Mouse (Mus musculus) kidney, postnatal 25 days (tissue): ENCODE measurements around the gene Esr2.

Experiments
- DNase-seq, 2 experiments: peaks; one replicate each; pipeline ENCODE4 v3.0.0; 2021; ENCODE audit warnings: mixed read lengths in 2 of 2

Gene Esr2

DNA sequence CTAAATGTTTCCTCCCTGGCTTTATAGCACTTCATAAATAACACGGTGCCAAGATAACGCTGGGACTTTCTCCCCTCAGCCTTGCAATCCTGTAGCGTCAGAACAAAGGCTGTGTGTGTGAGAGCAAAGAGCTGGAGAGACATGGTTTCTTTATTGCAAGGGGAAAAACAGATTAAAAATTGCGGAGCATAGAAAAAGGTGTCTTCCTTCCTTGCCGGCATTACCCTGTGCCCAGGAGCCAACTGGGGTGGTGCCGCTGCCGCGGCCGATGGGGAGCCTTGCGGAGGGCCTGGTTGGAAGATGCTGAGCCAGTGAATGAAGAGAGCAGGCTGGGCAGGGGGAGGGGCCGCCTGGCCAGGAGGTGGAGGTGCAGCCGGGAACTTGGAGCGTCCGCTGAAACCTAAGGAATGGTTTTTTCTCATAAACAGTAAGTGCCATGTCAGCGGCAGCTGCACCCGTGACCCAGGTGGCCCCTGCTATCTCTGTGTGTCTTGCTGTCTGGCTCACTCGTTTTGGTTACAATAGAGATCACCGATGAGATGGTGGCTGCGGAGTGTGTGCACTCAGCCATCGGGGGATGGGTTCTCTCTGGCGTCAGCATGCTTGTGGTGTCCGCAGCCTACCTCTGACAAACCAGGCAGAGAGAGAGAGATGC, 95.4 kb downstream of the Esr2 start:
- no peak for DNase-seq

DNA sequence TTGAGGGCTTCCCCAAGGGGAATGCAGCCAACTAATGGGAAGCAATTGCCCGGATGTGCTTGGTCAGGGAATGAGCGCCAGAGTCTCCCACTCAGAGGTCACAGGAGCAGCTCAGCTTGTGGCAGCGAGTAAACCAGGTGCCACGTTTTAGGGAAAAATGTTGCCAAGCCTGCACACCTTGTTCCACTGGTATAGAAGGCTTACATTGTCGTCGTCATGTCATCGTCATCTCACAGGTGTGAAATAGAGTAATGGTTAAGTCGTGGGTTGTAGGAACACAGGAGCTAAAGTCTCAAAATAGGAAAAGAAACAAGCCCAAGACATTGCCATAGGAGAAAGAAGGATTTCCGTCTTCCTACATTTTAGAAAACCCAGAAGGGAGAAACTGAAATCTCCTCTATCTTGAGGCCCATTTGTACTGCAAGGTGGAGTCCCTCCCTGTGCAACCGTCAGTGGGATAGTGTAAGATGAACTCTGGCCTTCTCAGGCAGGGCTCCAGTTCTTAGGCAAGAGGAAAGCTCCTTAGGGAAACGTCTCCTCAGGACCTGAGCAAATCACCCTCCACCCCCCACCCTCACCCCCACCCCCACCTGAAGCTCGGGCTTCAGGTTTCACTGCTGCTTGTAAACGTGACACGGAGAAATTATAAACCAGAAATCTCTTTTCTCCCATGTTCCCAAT, 96.0 kb downstream of the Esr2 start:
- DNase-seq, result no peak

DNA sequence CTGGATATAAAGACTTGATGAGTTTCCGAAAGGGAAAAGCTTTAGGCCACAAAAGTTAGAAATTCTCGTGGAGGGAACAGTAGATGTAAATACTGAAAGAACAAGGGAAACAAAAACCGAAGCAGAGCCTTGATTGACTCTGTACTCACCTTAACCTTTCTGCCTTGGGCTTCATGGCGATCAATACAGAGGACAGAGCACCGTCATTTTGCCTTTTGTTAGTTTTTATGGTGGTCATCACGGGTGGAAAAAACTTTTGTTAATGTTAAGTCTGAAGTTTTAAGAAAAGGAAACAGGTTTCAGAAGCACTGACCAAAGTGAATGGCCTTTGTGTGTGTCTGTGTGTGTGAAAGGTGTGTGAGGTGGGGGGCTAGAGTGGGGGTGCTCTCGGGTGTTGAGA, 103.1 kb downstream of the Esr2 start:
- DNase-seq, result no peak

DNA sequence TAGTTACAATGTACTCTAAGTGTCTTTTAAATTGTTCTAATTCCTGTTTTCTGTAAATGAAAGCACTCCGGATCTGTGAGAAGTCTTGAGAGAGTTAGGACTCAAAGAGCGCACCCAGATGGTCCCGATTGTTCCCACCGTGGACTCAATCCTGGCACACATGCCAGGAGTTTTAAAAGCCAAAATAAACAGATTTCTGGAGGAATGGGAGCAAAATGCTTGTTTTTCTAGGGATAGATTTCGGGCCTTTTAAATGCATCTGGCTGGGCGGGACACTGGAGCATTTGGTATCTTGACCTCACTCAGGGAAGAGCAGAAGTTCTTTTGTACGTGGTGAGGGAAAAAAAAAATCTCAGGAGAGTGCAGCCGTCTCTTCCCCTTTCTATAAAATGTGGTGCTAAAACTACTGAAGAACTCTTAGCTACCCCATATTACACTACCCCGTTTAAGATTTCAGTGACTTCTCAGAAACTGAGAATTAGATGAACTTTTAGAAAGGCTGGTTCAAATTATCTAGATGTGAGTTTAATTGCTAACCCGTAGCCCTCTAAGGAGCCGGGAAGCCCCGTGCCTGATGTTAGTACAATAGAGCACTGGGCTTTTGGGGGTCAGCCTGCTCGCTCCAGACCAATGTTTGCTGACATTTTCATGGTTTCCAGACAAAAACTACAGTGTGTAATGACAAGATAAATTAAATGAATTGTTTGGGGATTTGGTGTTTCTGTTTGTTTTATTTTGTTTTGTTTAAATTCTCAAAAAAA, 103.8 kb downstream of the Esr2 start:
- DNase-seq, result no peak

DNA sequence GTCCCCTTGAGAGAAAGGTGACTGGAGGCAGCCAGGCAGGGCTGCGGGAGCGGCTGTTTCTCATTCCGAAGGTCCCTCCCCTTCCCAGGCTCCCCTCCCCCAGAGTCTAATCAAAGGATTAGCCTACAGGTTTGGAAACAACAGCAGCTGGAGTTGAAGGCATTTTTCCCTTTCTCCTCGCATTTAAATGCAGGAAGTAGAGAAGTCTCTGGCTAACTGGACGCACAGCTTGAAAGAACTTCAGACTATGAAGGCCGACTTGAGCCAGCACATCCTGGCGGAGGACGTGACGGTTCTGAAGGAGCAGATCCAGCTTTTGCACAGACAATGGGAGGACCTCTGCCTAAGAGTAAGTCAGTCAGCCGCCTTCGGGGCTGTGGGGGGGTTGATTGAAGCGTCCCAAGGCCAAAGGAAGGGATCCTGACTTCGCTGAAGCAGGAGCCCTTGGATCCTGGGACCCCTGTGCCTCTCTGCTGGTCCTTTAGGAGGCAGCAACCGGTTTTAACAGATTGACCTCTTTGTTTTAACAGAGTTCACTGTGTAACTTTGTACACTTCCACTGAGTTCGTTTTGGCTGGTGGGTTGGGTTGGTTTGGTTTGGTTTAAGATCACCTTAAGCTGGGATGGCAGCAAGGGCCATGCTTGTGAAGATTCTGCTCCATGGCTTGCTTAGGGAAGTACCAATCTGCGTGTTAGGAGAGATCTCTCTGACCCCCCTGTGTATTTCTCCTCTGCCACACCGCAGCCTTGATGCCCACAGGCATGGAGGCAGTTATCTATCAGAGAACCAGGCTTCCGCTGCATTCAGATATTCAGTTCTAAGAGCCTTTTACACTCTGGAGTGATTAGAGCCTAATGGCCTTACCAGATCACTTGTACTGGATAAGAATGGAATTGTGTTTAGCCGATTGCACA, 104.9 kb downstream of the Esr2 start:
- peak in 1 of 2 experiments; percentile 49 for DNase-seq
